Mouse (Mus musculus) heart, adult 2 months (tissue): ENCODE results near the gene Fxyd7.

Experiments used
- CTCF ChIP-seq: fragments of 200-600 bp; IDR thresholded peaks from 2 replicates; pipeline ENCODE4 v1.8.1; 2022; ENCODE audit warnings: antibody characterized with exemption, mild to moderate bottlenecking, moderate library complexity
- EP300 ChIP-seq: fragments of 200-500 bp; IDR thresholded peaks from 2 replicates; pipeline ENCODE4 v1.6.1; 2011; ENCODE audit warnings: low read depth, low read length, control low read depth; ENCODE audit not compliant: insufficient read depth
- POLR2A ChIP-seq: fragments of 200-500 bp; IDR thresholded peaks from 2 replicates; pipeline ENCODE4 v1.6.1; 2011; ENCODE audit warnings: mild to moderate bottlenecking, low read depth, low read length, control low read depth; ENCODE audit not compliant: insufficient read depth

GRCm38 (mm10) chr7:31069491-31069890 lies 18.2 kb upstream of the Fxyd7 start:
- no peak for TF ChIP-seq EP300
- TF ChIP-seq CTCF: no peak
- no peak for TF ChIP-seq POLR2A
